8 mouse cellular contexts compared by ENCODE assay signal in genomic region chr7:45916056-45917003, GRCm38 (mm10). TPM values are rescaled to one million over a fixed set of nuclear protein-coding genes. Genes with fewer than 3 reads are reported as not detected.
A peak's percentile ranks its signal among the peaks of the same experiment; 100 is the strongest.
DNase-seq lines count a peak whose midpoint lies in the region; TF ChIP-seq lines count a peak whose summit lies in the region.

No protein-coding gene starts in this region.

- no peak for TF ChIP-seq CTCF in left cerebral cortex, adult 2 months (IDR thresholded peaks at IDR 0.05)

- peak overlapping the region; percentile 48 for H3K4me3 ChIP-seq in left cerebral cortex, adult 2 months

- DNase-seq in NIH3T3 (ENCODE audit: low read depth) = peak; percentile 90
- peak; percentile 89 for DNase-seq in embryo, embryonic 10.5 days (ENCODE audit: low spot score)
- peak; percentile 90 for DNase-seq in gastrocnemius, postnatal 14 days
- DNase-seq in induced T-regulatory cell, adult 2 months (ENCODE audit: low read depth) = peak; percentile 94
- peak; percentile 52 to 75 for DNase-seq in left cerebral cortex, adult 2 months (ENCODE audit: extremely low spot score in 1 of 2, low spot score in 2 of 2)
- peak; percentile 86 to 93 for DNase-seq in lung, postnatal 4 days
- DNase-seq in right cerebral cortex, adult 18-20 months = peak; percentile 85
- DNase-seq in thymus, postnatal 4 days = peak; percentile 89

- intact Hi-C loops in gastrocnemius, postnatal 14 days (cut with DNase I; ENCODE audit: low total_unique reads) = no loop called here
- intact Hi-C loops in left cerebral cortex, adult 2 months (cut with DNase I) = no loop called here

- peak overlapping the region; percentile 86 for H3K27ac ChIP-seq in left cerebral cortex, adult 2 months

RNA-seq across cellular contexts. Expression of gene Emp3, which starts 4.9 kb away (rescaled TPM):
- total RNA-seq in gastrocnemius, postnatal 14 days (2021) = 10 to 100 TPM; 21.5 to 31.1 TPM
- total RNA-seq in left cerebral cortex, adult 2 months (2021) = 1 to 10 TPM; 3.1 to 8.7 TPM

RNA-seq across cellular contexts. Expression of gene Ccdc114, which starts 7.5 kb away (rescaled TPM):
- total RNA-seq in gastrocnemius, postnatal 14 days (2021) = under 1 TPM; 0.39 to 0.78 TPM
- total RNA-seq in left cerebral cortex, adult 2 months (2021) = 1 to 10 TPM; 2.3 TPM

RNA-seq across cellular contexts. Expression of gene Tmem143, which starts 19.6 kb away (rescaled TPM):
- 10 to 100 TPM; 49.2 to 61.0 TPM for total RNA-seq in gastrocnemius, postnatal 14 days (2021)
- 10 to 100 TPM; 21.8 to 22.3 TPM for total RNA-seq in left cerebral cortex, adult 2 months (2021)

RNA-seq across cellular contexts. Expression of gene Syngr4, which starts 19.8 kb away (rescaled TPM):
- under 1 TPM in 1 of 2 experiments, not detected in 1; 0.24 TPM for total RNA-seq in gastrocnemius, postnatal 14 days (2021)
- total RNA-seq in left cerebral cortex, adult 2 months (2021) = not detected

RNA-seq across cellular contexts. Expression of gene Grin2d, which starts 38.2 kb away (rescaled TPM):
- under 1 TPM; 0.44 to 0.64 TPM for total RNA-seq in gastrocnemius, postnatal 14 days (2021)
- 10 to 100 TPM; 13.4 to 14.7 TPM for total RNA-seq in left cerebral cortex, adult 2 months (2021)

Comparison
In these comparisons a context has a peak if more than half of its experiments do, and no peak if none do; other contexts are left out.
1. Peak in every context shown above with its lines: DNase-seq, H3K4me3 ChIP-seq and H3K27ac ChIP-seq.